15 mouse cellular contexts compared by ENCODE assay signal in the genomic region with DNA sequence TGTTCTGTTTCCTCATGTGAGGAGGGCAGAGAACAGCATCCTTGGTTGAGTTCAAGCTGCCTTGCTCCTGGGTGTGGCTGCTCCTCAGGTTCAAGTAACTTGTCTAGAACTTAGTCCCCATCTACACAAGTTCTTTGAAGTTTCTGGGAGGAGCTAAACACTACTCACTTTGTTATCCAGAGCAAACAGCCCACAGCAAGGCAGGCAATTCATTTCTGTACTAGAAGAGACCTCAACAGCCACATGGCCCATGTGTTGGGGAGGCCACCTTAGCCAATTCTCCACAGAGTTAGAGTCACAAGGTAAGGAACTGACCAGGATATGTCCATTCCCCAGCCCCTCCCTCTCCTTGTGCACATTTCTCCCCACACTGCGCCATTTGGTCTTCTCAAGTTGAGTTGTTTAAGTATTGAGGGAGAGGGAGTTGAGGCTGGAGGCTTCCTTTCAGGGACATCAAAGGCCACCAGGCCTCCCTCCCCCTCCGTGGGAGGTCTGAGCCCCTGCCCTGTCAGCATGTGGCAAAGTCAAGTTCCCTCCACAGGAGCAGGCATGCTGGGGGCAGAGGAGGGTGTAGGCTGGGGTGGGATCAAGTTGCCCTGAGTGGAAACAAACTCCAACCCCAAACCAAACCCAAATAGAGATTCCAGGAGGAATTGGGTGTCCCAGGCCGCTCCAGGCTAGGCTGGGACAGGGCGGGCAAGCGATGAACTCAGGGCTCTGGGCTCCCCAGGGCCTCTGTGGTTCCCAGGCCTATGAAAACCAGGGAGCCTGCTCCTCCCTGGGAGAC. TPM values are rescaled to one million over a fixed set of nuclear protein-coding genes. Genes with fewer than 3 reads are reported as not detected.
A peak's percentile ranks its signal among the peaks of the same experiment; 100 is the strongest.
DNase-seq lines count a peak whose midpoint lies in the region; ATAC-seq and TF ChIP-seq lines count a peak whose summit lies in the region.
"Had no signal": no experiment of that assay in that cellular context is flagged by ENCODE, and none has a peak within 500 bp of the region (broad histone marks: within the 10 kb centered on the region; RNA-seq: fewer than 3 reads in every experiment).

No protein-coding gene starts in this region.

- intact Hi-C loops in heart, postnatal 14 days (cut with DNase I): no loop called here

- no peaks in the 10 kb centered on the region for H3K9me3 ChIP-seq in heart, embryonic 10.5 days
- no peaks in the 10 kb centered on the region for H3K9me3 ChIP-seq in lung, embryonic 16.5 days (ENCODE audit: control insufficient read depth, low read length)
- no peaks in the 10 kb centered on the region for H3K9me3 ChIP-seq in lung, postnatal 0 days (ENCODE audit: low read length)

- WGBS in heart, embryonic 10.5 days: 39% methylated on average over 5 of the region's 5 CpGs
- WGBS in lung, embryonic 16.5 days: 38% methylated on average over 5 of the region's 5 CpGs
- WGBS in lung, postnatal 0 days: 49% methylated on average over 5 of the region's 5 CpGs
- WGBS in thymus, adult 2 months: 69% methylated on average over 5 of the region's 5 CpGs

- H3K36me3 ChIP-seq in heart, embryonic 10.5 days: no peaks in the 10 kb centered on the region
- H3K36me3 ChIP-seq in lung, embryonic 16.5 days (ENCODE audit: control insufficient read depth, insufficient read depth, low read length): no peaks in the 10 kb centered on the region
- H3K36me3 ChIP-seq in lung, postnatal 0 days (ENCODE audit: insufficient read depth, low read length): no peaks in the 10 kb centered on the region
- no peaks in the 10 kb centered on the region for H3K36me3 ChIP-seq in thymus, adult 2 months (ENCODE audit: control insufficient read depth, insufficient read depth, low read length)

- H3K27ac ChIP-seq in heart, embryonic 10.5 days: peak overlapping the region; percentile 70; the same call in 1 of the 2 replicates
- 0 out of 2 replicates have a peak overlapping the region, but pooled peaks have one; percentile 1 for H3K27ac ChIP-seq in lung, embryonic 16.5 days (ENCODE audit: low read length)
- no peak overlapping the region for H3K27ac ChIP-seq in lung, postnatal 0 days (ENCODE audit: low read length)
- H3K27ac ChIP-seq in thymus, adult 2 months (ENCODE audit: control insufficient read depth, insufficient read depth, low read length): no peak overlapping the region

- TF ChIP-seq POLR2A in thymus, adult 2 months (IDR thresholded peaks at IDR 0.05; ENCODE audit: control insufficient read depth, extremely low read depth, insufficient read depth, low read length, poor library complexity): no peak

- peaks cover 64% of the 10 kb centered on the region for H3K4me1 ChIP-seq in heart, embryonic 10.5 days
- H3K4me1 ChIP-seq in lung, embryonic 16.5 days (replicated peaks; ENCODE audit: control insufficient read depth, insufficient read depth, low read length): peaks cover 18% of the 10 kb centered on the region
- no peaks in the 10 kb centered on the region for H3K4me1 ChIP-seq in lung, postnatal 0 days (ENCODE audit: insufficient read depth, low read depth, low read length)
- H3K4me1 ChIP-seq in thymus, adult 2 months (replicated peaks; ENCODE audit: control insufficient read depth, insufficient read depth, low read length): peaks cover 4% of the 10 kb centered on the region; the same call in 1 of the 2 replicates

- H3K4me3 ChIP-seq in heart, embryonic 10.5 days: no peak overlapping the region; the same call in 1 of the 2 replicates
- no peak overlapping the region for H3K4me3 ChIP-seq in lung, embryonic 16.5 days (ENCODE audit: low read length)
- no peak overlapping the region for H3K4me3 ChIP-seq in lung, postnatal 0 days (ENCODE audit: low read depth, low read length)
- H3K4me3 ChIP-seq in thymus, adult 2 months (ENCODE audit: control insufficient read depth, insufficient read depth, low read length): no peak overlapping the region

- no peak overlapping the region; the same call in 1 of the 2 replicates for H3K9ac ChIP-seq in lung, embryonic 16.5 days (ENCODE audit: low read length)
- H3K9ac ChIP-seq in lung, postnatal 0 days (replicated peaks; ENCODE audit: low read depth): no peak overlapping the region

- TF ChIP-seq EP300 in lung, postnatal 0 days (IDR thresholded peaks at IDR 0.05): no peak

- TF ChIP-seq CTCF in lung, postnatal 0 days (IDR thresholded peaks at IDR 0.05): no peak
- TF ChIP-seq CTCF in thymus, adult 2 months (IDR thresholded peaks at IDR 0.05; ENCODE audit: borderline replicate concordance, control insufficient read depth, extremely low read depth, insufficient read depth, low read length, poor library complexity): no peak

- H3K27me3 ChIP-seq in heart, embryonic 10.5 days (ENCODE audit: insufficient read depth, poor library complexity, severe bottlenecking): peaks cover 3% of the 10 kb centered on the region; the same call in 1 of the 2 replicates
- H3K27me3 ChIP-seq in lung, embryonic 16.5 days (ENCODE audit: control insufficient read depth, insufficient read depth, low read depth, low read length): no peaks in the 10 kb centered on the region
- H3K27me3 ChIP-seq in lung, postnatal 0 days (replicated peaks; ENCODE audit: insufficient read depth, low read length): no peaks in the 10 kb centered on the region
- no peaks in the 10 kb centered on the region for H3K27me3 ChIP-seq in thymus, adult 2 months (ENCODE audit: control insufficient read depth, insufficient read depth, low read length)

- no peak for DNase-seq in heart, embryonic 10.5 days (ENCODE audit: low spot score)
- DNase-seq in heart, postnatal 14 days: no peak
- no peak for DNase-seq in lung, postnatal 0 days (ENCODE audit: low spot score)
- DNase-seq in thymus, adult 2 months: no peak
- no peak for DNase-seq in frontal cortex, postnatal 10 days (ENCODE audit: low spot score in 2 of 2)
- DNase-seq: cerebellum, adult 11-12 months; heart, postnatal 10 days; kidney, adult 11 months; spleen, adult 18-20 months had no signal

- ATAC-seq in lung, embryonic 16.5 days (ENCODE audit: low read depth): 0 out of 2 replicates have a peak, but pooled peaks have one; percentile 13
- no peak for ATAC-seq in lung, postnatal 0 days
- ATAC-seq in hematopoietic stem cell, adult 5-6 weeks (replicated peaks in 1 of 2; ENCODE audit: insufficient read depth in 1 of 2, low FRiP score in 2 of 2, low TSS enrichment in 1 of 2, low read depth in 1 of 2, poor library complexity in 2 of 2, severe bottlenecking in 2 of 2): peak; percentile 30 to 47; a peak in 1 of 4 replicates
- ATAC-seq in megakaryocyte, adult 5-6 weeks (ENCODE audit: poor library complexity, severe bottlenecking): no peak

- no peak overlapping the region for H3K4me2 ChIP-seq in lung, embryonic 16.5 days (ENCODE audit: low read depth, low read length)
- H3K4me2 ChIP-seq in lung, postnatal 0 days (replicated peaks; ENCODE audit: low read depth, low read length): no peak overlapping the region

RNA-seq across cellular contexts. Expression of a gene that starts 37.4 kb away (rescaled TPM):
- 29.0 and 29.4 TPM in 2 replicates for polyA plus RNA-seq in heart, embryonic 10.5 days (2016; fragmentation: Nextera tagmentation; extraction: Ambion mirVana)
- 1 to 10 TPM; 2.7 to 3.7 TPM for total RNA-seq in heart, postnatal 14 days (2021)
- polyA plus RNA-seq in lung, embryonic 16.5 days (2015; fragmentation: Nextera tagmentation; extraction: Ambion mirVana): 12.3 TPM in 2 replicates
- 10.5 and 11.8 TPM in 2 replicates for polyA plus RNA-seq in lung, postnatal 0 days (2015; fragmentation: Nextera tagmentation; extraction: Ambion mirVana)
- total RNA-seq in hematopoietic stem cell, adult 5-6 weeks (2017): not detected in 2 replicates
- 7.0 and 9.2 TPM in 2 replicates for polyA plus RNA-seq in thymus, adult 2 months (2012; rRNA removed)
- total RNA-seq in megakaryocyte, adult 5-6 weeks (2015): 0.05 TPM in 1 of 2 replicates, not detected in the other
- 0.15 TPM in 1 of 2 replicates, not detected in the other for total RNA-seq in megakaryocyte, adult 5-6 weeks (2017)
- total RNA-seq: common myeloid progenitor, adult 5-6 weeks; granulocyte monocyte progenitor cell, adult 5-6 weeks; megakaryocyte-erythroid progenitor cell, adult 5-6 weeks had no signal

Comparison
In these comparisons a context has a peak if more than half of its experiments do, and no peak if none do; other contexts are left out.
1. H3K27ac ChIP-seq: peak in heart, embryonic 10.5 days (single experiment) and lung, embryonic 16.5 days (single experiment); none in lung, postnatal 0 days (single experiment) and thymus, adult 2 months (single experiment).
2. ATAC-seq: peak in lung, embryonic 16.5 days (single experiment) and hematopoietic stem cell, adult 5-6 weeks (2 of 2); none in lung, postnatal 0 days (single experiment) and megakaryocyte, adult 5-6 weeks (single experiment).